Mouse (Mus musculus): ENCODE measurements around the gene Srebf1.

DNA sequence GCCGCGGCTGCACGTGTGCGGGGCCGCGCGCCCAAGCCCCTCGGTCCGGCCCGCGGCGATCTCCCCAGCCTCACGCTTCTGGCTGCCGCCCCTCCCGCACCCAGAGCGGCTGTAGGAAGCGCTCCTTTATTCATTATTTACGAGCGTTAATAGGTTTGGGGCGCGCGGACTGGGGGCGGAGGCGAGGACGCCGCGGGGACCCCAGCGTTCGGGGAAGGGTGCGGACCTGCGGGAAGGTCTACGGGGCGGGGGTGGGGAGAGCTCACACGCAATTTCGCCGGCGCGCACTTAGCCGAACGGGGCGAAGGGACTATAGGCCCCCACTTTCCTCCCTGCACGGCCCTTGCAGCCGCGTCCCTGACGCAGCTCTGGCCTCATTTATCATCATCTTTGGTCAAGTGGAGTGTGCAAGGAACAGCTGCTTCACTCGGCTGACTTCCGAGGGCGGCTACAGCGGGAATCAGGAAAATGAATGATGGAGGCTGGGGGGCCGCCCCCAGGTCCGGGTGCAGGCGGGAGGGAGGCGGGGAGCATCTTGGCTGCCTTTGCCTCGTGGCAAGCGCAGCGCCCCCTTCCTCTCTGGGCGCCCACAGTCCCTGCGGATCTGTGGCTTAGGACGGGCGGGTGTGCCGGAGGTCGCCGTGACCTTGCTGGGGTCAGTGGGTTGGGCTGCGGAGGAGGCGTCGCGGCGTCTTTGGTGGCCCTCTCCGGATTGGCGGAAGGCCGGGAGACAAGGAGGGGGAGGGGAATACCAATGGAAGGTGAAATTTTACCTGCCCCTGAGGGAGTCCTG, 46.0 kb downstream of the Srebf1 start:
- peak; percentile 61 for TF ChIP-seq CTCF (IDR thresholded peaks at IDR 0.05; ENCODE audit: low read depth)
- no peak for TF ChIP-seq EP300 (IDR thresholded peaks at IDR 0.05; ENCODE audit: low read depth)

Measured in liver, embryonic 14.5 days (tissue).